Mouse (Mus musculus): ENCODE measurements around the gene Foxp1. TPM values are rescaled to one million over a fixed set of nuclear protein-coding genes. Genes with fewer than 3 reads are reported as not detected.
A peak's percentile ranks its signal among the peaks of the same experiment; 100 is the strongest.

The Foxp1 gene
- polyA plus RNA-seq, 1 experiment = 93.7 TPM

DNA sequence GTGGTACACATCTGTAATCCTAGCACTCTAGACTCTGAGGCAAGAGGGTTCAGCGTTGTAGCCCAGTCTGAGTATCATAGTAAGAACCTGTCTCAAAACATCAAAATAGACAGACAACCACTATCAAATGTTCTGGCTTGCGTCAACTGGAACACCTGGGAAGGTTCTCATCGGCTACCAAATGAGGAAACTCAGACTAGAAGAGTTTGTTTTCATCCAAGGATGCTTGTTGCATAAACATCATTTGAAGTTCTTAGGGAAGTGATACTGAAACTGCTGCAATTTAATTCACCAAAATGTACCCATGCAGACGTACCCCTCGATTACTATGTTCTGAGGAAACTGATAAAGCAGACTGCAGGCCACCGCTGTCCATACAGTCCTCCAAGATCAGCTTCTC lies 222.3 kb downstream of the Foxp1 start:
- no peak overlapping the region; the same call in 1 of the 2 replicates for H3K27ac ChIP-seq (ENCODE audit: control insufficient read depth, insufficient read depth, low read depth, low read length, poor library complexity)
- no peak overlapping the region for H3K4me3 ChIP-seq (replicated peaks; ENCODE audit: control insufficient read depth, low read depth, low read length)
- peaks cover 4% of the 10 kb centered on the region; the same call in 1 of the 2 replicates for H3K4me1 ChIP-seq (ENCODE audit: control insufficient read depth, insufficient read depth, low read length)
- 54% methylated on average over 6 of the region's 6 CpGs for WGBS
- no peak for TF ChIP-seq CTCF (IDR thresholded peaks at IDR 0.05; ENCODE audit: control insufficient read depth, insufficient read depth, low read length)
- no peak for TF ChIP-seq POLR2A (IDR thresholded peaks at IDR 0.05; ENCODE audit: borderline replicate concordance, control insufficient read depth, low read depth, low read length)

DNA sequence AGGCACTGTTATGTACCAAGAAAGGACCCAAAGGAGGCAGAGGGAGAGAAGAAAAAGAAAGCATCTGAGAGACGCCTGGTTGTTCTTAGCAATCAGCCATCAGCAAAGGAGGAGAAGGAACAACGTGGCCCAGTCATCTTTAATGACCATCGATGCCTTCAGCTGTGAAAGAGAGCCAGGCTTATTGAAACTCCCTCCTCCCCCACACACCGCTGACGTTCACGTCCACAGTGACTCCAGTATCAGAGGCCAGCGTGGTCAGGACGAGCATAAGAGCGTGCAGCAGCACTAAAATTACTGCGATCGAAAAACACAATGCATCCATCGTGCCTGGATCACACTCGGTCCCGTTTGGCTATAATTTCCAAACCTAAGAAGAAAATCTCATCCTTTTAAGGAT lies 223.3 kb downstream of the Foxp1 start:
- TF ChIP-seq POLR2A (IDR thresholded peaks at IDR 0.05; ENCODE audit: borderline replicate concordance, control insufficient read depth, low read depth, low read length) (no peak), CTCF (IDR thresholded peaks at IDR 0.05; ENCODE audit: control insufficient read depth, insufficient read depth, low read length) (no peak)
- WGBS = 82% methylated on average over 14 of the region's 14 CpGs
- Histone ChIP-seq H3K4me3 (replicated peaks; ENCODE audit: control insufficient read depth, low read depth, low read length) (no peak overlapping the region), H3K4me1 (ENCODE audit: control insufficient read depth, insufficient read depth, low read length) (peaks cover 6% of the 10 kb centered on the region; the same call in 1 of the 2 replicates), H3K27ac (ENCODE audit: control insufficient read depth, insufficient read depth, low read depth, low read length, poor library complexity) (no peak overlapping the region)

DNA sequence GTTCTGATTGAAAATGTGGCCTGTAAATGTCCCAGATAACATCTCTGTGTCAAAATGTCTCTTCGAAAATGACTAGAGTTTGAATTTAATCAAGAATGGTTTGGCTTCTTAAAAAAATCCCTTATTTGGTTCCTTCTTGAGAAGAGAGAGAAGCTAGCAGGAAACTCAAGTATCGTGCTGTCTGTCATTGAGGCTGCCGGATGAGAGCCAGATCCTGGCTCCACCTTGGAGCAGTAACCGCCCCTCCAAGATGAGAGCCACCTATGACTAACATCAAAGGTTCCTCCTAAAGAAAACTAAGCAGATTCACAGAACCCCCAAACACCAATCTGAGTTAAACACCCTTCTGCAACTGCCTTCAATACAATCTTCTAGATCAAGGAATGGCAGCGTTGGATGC lies 225.0 kb downstream of the Foxp1 start:
- peaks cover 5% of the 10 kb centered on the region; the same call in 1 of the 2 replicates for H3K4me1 ChIP-seq (ENCODE audit: control insufficient read depth, insufficient read depth, low read length)
- H3K4me3 ChIP-seq (replicated peaks; ENCODE audit: control insufficient read depth, low read depth, low read length) = no peak overlapping the region
- TF ChIP-seq CTCF (IDR thresholded peaks at IDR 0.05; ENCODE audit: control insufficient read depth, insufficient read depth, low read length) (no peak), POLR2A (IDR thresholded peaks at IDR 0.05; ENCODE audit: borderline replicate concordance, control insufficient read depth, low read depth, low read length) (no peak)
- no peak overlapping the region for H3K27ac ChIP-seq (ENCODE audit: control insufficient read depth, insufficient read depth, low read depth, low read length, poor library complexity)
- 86% methylated on average over 5 of the region's 5 CpGs for WGBS

DNA sequence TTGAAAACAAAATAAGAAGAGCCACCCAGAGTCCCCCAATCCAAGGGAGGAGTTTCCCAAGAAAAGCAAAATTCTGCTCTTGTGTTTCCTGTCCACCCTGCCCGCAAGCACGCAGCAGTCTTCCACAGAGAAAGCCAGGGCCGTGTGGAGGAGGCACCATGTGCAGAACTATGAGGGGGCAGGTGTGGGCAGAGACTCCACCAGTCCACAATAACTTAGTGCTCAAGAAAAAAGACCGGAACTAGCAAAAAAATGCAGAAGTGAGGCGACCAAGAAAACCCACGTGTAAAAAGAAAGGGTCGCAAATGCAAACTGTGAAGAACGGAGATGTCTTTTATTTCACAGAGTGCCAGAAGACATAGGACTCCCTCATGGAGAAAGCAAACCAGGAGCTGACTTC lies 227.0 kb downstream of the Foxp1 start:
- 6% methylated on average over 8 of the region's 8 CpGs for whole genome bisulfite sequencing
- Histone ChIP-seq H3K4me1 (ENCODE audit: control insufficient read depth, insufficient read depth, low read length) (peaks cover 4% of the 10 kb centered on the region; the same call in 1 of the 2 replicates), H3K27ac (ENCODE audit: control insufficient read depth, insufficient read depth, low read depth, low read length, poor library complexity) (peak overlapping the region; percentile 42), H3K4me3 (replicated peaks; ENCODE audit: control insufficient read depth, low read depth, low read length) (no peak overlapping the region)
- TF ChIP-seq POLR2A (IDR thresholded peaks at IDR 0.05; ENCODE audit: borderline replicate concordance, control insufficient read depth, low read depth, low read length) = no peak
- TF ChIP-seq CTCF (IDR thresholded peaks at IDR 0.05; ENCODE audit: control insufficient read depth, insufficient read depth, low read length) = no peak

DNA sequence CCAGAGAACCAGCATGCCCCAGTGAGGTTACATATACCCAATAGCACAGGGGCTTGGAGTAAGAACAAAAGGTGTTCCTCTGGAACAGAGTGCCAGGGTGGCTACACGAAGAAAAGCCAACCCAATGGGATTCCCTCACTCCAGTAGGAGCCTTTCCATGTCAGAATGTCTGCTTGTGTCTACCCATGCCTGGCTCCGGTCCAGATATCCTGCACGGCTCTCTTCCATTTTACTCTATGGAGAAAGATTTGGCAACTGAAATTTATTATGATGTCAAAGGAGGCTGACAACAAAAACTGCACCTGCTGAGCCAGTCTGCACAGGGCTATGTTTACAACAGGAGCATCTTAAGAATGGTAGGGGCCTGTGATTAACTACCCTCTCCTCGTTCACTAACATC lies 233.3 kb downstream of the Foxp1 start:
- no peak for TF ChIP-seq CTCF (IDR thresholded peaks at IDR 0.05; ENCODE audit: control insufficient read depth, insufficient read depth, low read length)
- no peak for TF ChIP-seq POLR2A (IDR thresholded peaks at IDR 0.05; ENCODE audit: borderline replicate concordance, control insufficient read depth, low read depth, low read length)
- H3K4me3 ChIP-seq (replicated peaks; ENCODE audit: control insufficient read depth, low read depth, low read length) = no peak overlapping the region
- H3K4me1 ChIP-seq (ENCODE audit: control insufficient read depth, insufficient read depth, low read length) = peaks cover 6% of the 10 kb centered on the region
- WGBS = 82% methylated on average over 4 of the region's 4 CpGs
- H3K27ac ChIP-seq (ENCODE audit: control insufficient read depth, insufficient read depth, low read depth, low read length, poor library complexity) = no peak overlapping the region

DNA sequence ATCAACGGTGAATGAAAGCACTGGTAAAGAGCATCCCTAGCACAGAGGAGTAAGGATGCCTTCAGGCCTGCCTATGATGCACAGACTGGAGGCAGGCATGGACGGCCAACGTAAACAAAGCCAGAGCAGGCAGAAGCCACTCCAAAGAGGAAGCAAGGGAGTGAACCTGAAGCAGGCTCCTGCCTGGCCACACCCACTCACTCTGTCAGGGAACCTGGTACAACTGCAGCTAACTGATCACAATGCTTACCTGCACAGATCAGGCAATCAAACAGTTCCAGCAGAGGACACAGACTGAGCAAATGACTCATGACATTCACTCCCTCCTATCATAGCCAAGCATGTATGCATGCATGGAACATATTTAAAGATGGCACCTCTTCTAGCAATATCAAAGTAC lies 237.5 kb downstream of the Foxp1 start:
- WGBS = 53% methylated on average over 3 of the region's 3 CpGs
- Histone ChIP-seq H3K4me3 (replicated peaks; ENCODE audit: control insufficient read depth, low read depth, low read length) (no peak overlapping the region), H3K4me1 (ENCODE audit: control insufficient read depth, insufficient read depth, low read length) (peaks cover 6% of the 10 kb centered on the region), H3K27ac (ENCODE audit: control insufficient read depth, insufficient read depth, low read depth, low read length, poor library complexity) (no peak overlapping the region)
- no peak for TF ChIP-seq CTCF (IDR thresholded peaks at IDR 0.05; ENCODE audit: control insufficient read depth, insufficient read depth, low read length)
- no peak for TF ChIP-seq POLR2A (IDR thresholded peaks at IDR 0.05; ENCODE audit: borderline replicate concordance, control insufficient read depth, low read depth, low read length)

DNA sequence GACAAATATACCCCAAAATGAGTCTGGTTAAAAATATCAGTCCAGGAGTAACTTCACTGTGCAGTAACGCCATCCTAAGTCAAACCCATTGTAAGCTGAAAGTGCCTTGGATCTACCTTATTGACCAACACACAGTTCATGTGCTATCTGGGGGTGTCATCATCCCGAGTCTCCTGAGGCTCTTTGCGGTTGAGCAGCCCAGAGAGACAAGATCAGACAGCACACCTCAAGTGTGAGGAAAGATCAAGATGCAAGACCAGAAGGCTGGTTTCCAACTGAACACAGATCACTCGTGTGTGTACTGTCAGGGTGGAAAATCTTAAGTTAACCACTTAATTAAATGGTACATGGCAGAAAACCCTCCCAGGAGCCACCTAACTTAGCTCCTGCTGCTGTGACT lies 238.5 kb downstream of the Foxp1 start:
- H3K4me3 ChIP-seq (replicated peaks; ENCODE audit: control insufficient read depth, low read depth, low read length) = no peak overlapping the region
- no peak overlapping the region for H3K27ac ChIP-seq (ENCODE audit: control insufficient read depth, insufficient read depth, low read depth, low read length, poor library complexity)

DNA sequence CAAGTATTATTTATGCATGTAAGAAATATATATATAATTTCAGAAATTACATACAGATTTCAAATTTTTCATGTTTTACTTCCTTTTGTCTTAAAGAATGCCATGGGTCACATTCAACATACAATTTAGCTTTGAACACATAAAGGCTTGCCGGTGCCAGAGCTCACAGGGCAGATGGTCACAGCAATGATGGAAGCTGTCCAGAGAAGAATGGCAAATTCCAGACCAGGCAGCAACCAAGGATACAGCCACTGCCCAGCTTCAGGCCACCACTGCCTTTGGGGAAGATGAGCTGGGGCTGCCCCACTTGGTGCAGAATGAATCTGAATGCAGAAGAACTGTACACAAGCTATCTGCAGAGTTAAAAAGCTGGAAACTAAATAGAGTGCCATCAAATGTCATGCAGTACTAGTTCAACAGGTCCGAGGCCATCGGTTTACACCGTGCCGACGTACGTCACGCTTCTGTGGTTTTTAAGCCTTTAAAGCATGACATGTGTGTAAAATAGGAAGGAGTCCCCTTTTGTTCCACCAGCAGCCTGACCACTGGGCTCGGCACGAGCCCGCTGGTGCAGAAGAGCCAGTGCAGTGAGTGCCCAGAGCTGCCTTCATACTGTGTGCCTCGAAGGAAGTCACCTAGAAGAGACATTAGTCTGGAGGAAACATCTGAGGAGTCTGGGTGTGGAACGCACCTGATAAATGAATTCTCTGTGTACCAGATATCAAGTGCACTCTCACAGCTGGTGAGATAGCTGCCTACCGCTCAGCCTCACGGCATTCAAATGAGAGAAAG lies 239.5 kb downstream of the Foxp1 start:
- Histone ChIP-seq H3K4me3 (replicated peaks; ENCODE audit: control insufficient read depth, low read depth, low read length) (no peak overlapping the region), H3K4me1 (ENCODE audit: control insufficient read depth, insufficient read depth, low read length) (peaks cover 6% of the 10 kb centered on the region), H3K27ac (ENCODE audit: control insufficient read depth, insufficient read depth, low read depth, low read length, poor library complexity) (no peak overlapping the region)
- TF ChIP-seq POLR2A (IDR thresholded peaks at IDR 0.05; ENCODE audit: borderline replicate concordance, control insufficient read depth, low read depth, low read length) (no peak), CTCF (IDR thresholded peaks at IDR 0.05; ENCODE audit: control insufficient read depth, insufficient read depth, low read length) (no peak)
- WGBS = 29% methylated on average over 15 of the region's 15 CpGs

More for the DNA sequence above, 238.5 kb downstream of the Foxp1 start:
- WGBS = 26% methylated on average over 4 of the region's 4 CpGs
- no peak for TF ChIP-seq POLR2A (IDR thresholded peaks at IDR 0.05; ENCODE audit: borderline replicate concordance, control insufficient read depth, low read depth, low read length)
- no peak for TF ChIP-seq CTCF (IDR thresholded peaks at IDR 0.05; ENCODE audit: control insufficient read depth, insufficient read depth, low read length)
- peaks cover 6% of the 10 kb centered on the region for H3K4me1 ChIP-seq (ENCODE audit: control insufficient read depth, insufficient read depth, low read length)

Data from bone marrow, adult 2 months (tissue).